Mouse (Mus musculus): ENCODE data around the gene Abhd17a.
A peak's percentile ranks its signal among the peaks of the same experiment; 100 is the strongest.

Gene Abhd17a

GRCm38 (mm10) chr10:80589879-80590854 lies at the start of gene Abhd17a:
Gene Abhd17a, minus strand, starts transcription at chr10:80590341.
- DNase-seq (ENCODE audit: low spot score in 2 of 2): peak; percentile 95

- no peak for DNase-seq (ENCODE audit: low spot score in 2 of 2)
Observed at GRCm38 (mm10) chr10:80635345-80635744, 45.2 kb upstream of the Abhd17a start.

GRCm38 (mm10) chr10:80628925-80629324 lies 38.8 kb upstream of the Abhd17a start:
- DNase-seq (ENCODE audit: low spot score in 2 of 2): no peak

- DNase-seq (ENCODE audit: low spot score in 2 of 2): no peak
Observed at GRCm38 (mm10) chr10:80627685-80628084, 37.5 kb upstream of the Abhd17a start.

- no peak for DNase-seq (ENCODE audit: low spot score in 2 of 2)
Observed at GRCm38 (mm10) chr10:80625764-80626163, 35.6 kb upstream of the Abhd17a start.

- peak; percentile 79 to 80 for DNase-seq (ENCODE audit: low spot score in 2 of 2)
Observed at GRCm38 (mm10) chr10:80623457-80624191, 33.5 kb upstream of the Abhd17a start.

GRCm38 (mm10) chr10:80622661-80623456 lies 32.7 kb upstream of the Abhd17a start, which contains the start of gene Csnk1g2:
Gene Csnk1g2, plus strand, starts transcription at chr10:80622838.
- DNase-seq (ENCODE audit: low spot score in 2 of 2): peak; percentile 80 to 82

- DNase-seq (ENCODE audit: low spot score in 2 of 2): peak; percentile 98 to 99
Observed at GRCm38 (mm10) chr10:80621940-80622660, 32.0 kb upstream of the Abhd17a start.

- DNase-seq (ENCODE audit: low spot score in 2 of 2): no peak
Observed at GRCm38 (mm10) chr10:80621690-80621939, 31.5 kb upstream of the Abhd17a start.

GRCm38 (mm10) chr10:80620796-80621689 lies 30.9 kb upstream of the Abhd17a start:
- DNase-seq (ENCODE audit: low spot score in 2 of 2): no peak

- no peak for DNase-seq (ENCODE audit: low spot score in 2 of 2)
Observed at GRCm38 (mm10) chr10:80620365-80620764, 30.2 kb upstream of the Abhd17a start.

- DNase-seq (ENCODE audit: low spot score in 2 of 2): no peak
Observed at GRCm38 (mm10) chr10:80619465-80620244, 29.5 kb upstream of the Abhd17a start.

- DNase-seq (ENCODE audit: low spot score in 2 of 2): peak; percentile 74 to 80
Observed at GRCm38 (mm10) chr10:80618181-80618580, 28.0 kb upstream of the Abhd17a start.

GRCm38 (mm10) chr10:80614351-80614750 lies 24.2 kb upstream of the Abhd17a start:
- DNase-seq (ENCODE audit: low spot score in 2 of 2): peak; percentile 36 to 38

- DNase-seq (ENCODE audit: low spot score in 2 of 2): no peak
Observed at GRCm38 (mm10) chr10:80613821-80614220, 23.7 kb upstream of the Abhd17a start.

GRCm38 (mm10) chr10:80611905-80612304 lies 21.8 kb upstream of the Abhd17a start:
- DNase-seq (ENCODE audit: low spot score in 2 of 2): no peak

- peak; percentile 79 to 88 for DNase-seq (ENCODE audit: low spot score in 2 of 2)
Observed at GRCm38 (mm10) chr10:80611024-80611423, 20.9 kb upstream of the Abhd17a start.

GRCm38 (mm10) chr10:80610116-80610785 lies 20.1 kb upstream of the Abhd17a start:
- no peak for DNase-seq (ENCODE audit: low spot score in 2 of 2)

All from thymus, postnatal 10 days (tissue).